Mouse (Mus musculus) heart, adult 9 months (tissue): ENCODE data around the gene Palm3.

Source experiments
- DNase-seq, 2 experiments: peaks; one replicate each; pipeline ENCODE4 v3.0.0; 2022; ENCODE audit warnings: low spot score in 2 of 2

Palm3 gene

DNA sequence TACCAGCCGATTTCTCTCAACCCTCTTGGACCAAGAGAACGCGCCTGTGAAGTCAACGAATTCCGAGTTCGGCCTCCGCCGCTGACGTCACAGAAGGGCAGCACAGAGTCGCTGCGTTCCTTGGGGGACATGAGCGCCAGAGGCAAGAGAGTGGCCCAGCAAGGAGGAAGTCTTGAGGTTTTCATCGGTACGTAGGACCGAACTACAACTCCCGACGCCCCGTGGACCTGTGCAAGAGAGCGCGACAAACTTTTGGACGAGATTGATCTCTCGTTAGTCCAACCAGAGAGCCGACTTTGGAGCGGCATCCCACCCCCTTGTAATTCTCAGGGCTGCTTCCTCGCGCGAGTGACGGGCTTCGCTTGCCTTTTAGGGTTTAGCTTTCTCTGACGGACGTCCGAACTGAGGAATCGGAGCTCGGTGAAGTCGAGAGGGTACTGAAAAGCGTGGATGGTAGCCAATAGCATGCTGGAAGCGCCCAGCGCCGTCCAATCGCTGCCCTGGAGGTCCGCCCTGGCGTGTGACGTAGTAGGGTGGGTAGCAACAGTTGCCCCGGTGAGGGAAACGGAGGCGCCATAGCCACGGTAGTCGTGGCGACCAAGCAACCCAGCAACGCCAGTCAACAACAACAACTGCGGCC, 45.1 kb downstream of the Palm3 start, which contains the start of gene Rfx1:
Gene Rfx1, plus strand, starts transcription at position 544 of the 640 bp plus-strand sequence.
- peak; percentile 100 for DNase-seq

DNA sequence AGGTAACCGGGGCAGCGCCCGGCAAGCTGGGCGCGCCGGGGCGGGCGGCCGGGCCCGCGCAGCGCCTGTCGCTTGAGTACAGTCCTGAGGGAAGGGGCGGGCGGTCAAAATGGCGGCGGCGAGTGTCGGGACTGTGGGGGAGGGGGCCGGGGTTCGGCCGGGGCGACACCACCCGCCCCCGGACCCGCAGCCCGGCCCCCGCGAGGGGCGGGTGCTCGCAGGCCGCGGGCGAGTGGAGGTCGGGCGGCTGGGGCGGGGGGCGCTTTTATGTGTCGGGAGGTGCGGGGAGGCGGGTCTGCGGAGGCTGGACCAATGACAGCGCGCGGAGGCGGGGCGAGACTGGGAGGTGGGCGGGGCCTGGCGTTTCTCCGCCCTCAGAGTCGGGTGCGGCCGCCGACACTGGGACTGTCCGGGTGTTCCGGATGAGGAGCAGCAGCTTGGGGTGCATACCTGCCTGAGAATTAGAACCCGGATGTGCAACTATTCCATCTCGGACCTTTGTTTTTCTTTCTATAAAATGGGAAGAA, 45.8 kb downstream of the Palm3 start:
- DNase-seq, result peak; percentile 93 to 95

DNA sequence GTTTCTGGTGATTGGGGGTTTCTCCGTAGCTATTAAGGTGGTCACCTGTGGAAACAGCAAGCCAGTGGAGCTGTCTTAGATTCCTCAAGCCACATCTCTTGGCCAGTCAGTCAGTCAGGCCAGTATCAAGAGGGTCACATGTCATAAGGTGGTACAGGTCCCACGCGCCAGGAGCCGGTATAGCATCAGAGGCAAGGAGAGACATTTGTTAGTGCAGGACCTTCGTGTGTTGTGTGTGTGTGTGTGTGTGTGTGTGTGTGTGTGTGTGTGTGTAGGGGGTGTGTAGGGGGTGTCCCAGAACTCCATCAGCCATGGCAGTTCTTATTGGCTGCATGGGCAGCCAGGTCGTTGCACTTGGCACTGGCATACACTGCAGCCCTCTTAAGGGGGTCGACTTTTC, 46.6 kb downstream of the Palm3 start:
- DNase-seq, result no peak

DNA sequence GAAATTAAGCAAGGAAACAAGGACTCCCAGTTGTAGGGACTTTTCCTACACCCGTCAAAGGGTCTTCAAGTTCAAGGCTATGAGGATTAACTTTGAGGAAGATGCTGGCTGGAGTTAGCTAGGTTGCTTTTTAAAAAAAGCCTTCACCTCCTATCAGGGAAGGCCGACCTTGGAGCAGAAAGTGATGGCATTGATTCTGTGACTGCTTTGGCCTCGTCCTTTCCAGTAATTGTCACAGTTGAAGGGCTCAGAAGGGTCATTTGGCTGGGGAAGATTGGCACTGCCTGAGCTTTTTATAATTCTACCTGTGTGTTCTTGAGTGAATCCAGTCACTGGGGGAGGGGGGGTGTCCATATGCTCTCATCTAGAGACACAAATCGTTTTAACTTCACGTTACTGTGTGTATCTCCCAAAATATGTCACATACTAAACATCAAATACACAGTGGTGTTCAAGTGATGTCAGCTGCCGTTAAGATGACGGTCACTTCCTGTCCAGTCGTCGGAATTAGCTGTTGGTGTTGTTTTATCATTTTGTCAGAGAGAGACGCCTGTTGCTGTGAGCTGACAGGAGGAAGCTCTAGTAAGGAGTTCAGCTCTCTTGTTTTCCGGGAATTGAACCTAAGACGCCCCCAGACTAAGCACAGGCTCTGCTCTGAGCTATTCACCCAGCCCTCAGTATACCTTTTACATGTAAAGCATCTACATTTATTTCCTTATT, 47.2 kb downstream of the Palm3 start:
- DNase-seq, result no peak

DNA sequence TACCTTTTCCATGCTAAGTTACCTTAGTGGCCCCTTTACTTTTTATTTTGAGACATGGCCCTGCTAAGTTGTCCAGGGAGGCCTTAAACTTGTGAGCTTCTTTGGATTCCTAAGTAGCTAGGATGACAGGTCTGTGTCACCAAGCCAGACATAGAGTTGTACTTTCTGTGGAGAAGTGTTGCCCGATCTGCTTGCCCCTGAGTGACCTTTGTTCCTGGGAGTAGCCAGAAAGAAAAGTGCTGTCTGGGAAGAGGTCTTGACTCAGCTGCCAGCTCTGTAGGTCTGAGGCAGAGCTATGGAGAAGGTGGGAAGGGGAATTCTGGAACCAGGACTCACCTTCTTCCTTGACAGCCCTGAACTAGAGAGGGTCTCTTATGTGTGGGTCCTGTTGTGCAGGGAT, 47.9 kb downstream of the Palm3 start:
- DNase-seq, result no peak

DNA sequence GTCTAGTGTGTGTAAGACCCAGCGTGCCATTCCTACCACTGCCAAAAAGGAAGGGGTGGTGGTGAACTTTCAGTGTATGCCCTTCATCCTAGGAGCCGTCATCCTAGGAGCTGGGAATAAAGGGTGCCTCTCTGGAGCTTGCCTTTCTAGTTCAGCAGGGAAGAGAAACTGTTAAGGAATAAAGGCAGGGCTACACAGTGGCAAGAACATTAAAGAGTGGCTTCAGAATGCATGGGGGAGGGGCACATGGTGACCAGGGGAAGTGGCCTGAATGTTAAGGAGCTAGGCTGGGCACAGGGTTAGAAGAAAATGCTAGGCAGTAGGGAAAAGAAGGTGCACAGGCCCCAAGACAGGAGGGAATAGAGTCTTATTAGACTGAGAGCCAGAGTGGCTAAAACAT, 48.5 kb downstream of the Palm3 start:
- DNase-seq, result no peak

DNA sequence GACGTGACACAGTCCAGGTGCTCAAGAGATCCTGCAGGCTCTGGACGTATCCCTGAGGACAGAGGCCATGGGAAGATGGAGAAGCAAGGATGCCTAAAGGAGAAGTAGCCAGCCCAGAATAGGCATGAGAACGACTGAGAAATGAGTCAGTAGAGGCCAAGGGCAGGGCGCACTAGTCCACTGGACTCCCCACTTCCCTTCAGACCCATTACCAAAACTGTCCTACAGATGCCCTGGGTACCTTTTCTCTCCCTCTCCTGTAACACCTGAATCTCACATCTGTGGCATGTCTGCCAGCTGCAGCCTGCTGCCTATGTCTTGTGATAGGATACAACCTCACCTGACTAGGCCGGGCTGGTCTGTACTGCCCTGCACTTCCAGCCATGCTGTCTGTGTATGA, 49.0 kb downstream of the Palm3 start:
- no peak for DNase-seq

DNA sequence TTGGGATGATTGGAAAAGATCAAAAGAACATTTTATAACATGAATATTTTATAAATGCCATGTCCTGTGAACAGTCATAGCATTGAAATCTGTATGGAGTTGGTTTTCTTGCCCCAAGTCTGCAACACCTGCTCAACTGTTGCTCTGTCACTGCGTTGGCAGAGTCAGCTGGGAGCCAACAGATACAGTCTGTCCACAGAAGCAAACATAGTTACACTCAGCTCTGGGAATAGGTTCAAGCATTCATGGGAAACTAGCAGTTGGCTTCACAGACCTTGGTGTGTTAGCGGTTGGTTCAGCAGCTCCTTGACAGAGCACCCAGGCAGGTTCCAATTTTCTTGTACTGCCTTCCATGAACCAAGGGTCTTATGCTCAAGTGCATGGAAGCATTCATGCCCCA, 49.4 kb downstream of the Palm3 start:
- DNase-seq, result peak; percentile 49 to 53

DNA sequence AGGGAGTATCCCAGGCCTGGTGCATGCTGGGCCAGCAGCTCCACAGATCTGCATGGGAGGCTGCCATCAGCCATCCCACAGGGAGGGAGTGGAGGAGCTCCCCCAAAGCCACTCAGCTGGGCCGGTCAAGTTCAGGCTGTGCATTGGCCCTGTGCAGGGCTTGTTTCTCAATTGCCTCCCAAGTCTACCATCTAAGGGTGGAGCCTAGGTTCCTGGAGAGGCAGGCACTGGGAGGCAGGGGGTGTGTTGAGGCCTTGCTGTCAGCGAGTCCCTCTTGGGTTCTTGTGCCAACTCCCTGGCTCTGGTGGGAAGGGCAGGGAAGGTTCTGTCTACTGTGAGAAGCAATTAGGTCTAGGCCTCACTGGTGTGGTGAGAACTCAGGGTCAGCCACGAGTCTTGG, 50.6 kb downstream of the Palm3 start:
- no peak for DNase-seq

DNA sequence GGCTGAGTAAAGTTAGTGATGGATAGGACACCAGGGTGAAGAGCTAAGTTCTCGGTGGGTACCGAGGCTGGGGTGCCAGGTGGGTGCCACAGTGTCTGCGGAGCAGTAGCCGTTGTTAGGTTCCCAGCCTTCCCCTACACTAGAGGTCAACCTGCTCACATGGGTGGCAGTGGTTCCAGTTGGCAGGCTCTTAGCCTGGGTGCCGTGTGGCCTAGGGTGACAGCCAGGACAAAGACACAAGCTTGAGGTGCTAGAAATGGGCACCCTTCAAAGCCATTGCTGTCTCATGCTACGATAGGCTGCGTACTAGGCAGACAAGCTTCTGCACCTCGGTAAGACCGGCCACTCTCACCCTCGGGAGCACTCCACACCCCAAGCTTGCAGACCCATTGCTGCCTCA, 51.0 kb downstream of the Palm3 start:
- DNase-seq, result no peak

DNA sequence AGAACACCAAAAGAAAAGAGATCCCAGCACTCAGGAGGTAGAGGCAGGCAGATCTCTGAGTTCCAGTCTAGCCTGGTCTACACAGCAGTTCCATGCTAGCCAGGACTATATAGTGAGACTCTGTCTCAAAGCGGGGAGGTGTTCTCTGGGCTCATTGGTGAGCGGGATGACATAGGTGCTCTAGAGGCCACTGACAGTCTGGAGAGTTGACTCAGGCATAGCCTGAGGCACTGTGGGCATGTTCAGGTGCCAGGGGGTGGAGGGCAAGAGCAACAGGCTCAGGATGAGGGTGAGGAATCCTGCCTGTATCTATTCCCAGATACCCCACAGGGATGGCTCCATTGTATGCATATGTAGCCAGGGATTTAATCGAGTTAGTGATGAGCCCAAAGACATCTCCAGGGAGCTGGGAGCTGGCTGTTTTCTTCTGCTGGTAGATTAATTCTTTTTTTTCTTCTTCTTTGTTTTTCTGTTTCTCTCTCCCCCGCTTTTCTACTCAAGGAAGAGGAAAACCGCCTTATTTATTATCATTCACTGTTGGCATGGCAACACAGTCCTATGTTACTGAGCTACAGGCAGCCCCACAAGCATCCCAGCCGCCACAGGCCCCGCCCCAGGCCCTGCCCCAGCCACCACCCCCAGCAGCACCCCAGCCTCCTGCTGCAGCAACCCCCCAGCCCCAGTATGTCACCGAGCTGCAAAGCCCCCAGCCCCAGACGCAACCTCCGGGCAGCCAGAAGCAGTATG, 52.1 kb downstream of the Palm3 start:
- DNase-seq, result no peak

DNA sequence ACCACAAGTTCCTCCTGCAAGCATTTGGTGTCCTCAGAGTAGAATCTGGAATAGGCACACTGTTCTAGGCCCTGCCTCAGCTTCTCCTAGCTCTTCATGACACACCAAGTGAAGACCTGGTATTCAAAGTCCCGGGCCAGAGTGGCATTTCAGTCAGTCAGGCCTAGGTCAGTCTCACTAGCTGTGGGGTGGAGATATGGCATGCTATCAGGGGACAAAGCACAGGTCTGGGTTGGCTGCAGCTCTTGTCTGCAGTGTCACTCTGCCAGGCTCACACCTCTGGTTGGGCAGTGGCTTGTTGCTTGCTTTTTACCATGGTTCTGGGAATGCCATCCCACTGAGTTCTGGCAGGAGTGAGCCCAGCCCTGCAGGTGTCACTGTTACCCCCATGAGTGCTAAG, 55.1 kb downstream of the Palm3 start:
- DNase-seq, result peak in 1 of 2 experiments; percentile 18

DNA sequence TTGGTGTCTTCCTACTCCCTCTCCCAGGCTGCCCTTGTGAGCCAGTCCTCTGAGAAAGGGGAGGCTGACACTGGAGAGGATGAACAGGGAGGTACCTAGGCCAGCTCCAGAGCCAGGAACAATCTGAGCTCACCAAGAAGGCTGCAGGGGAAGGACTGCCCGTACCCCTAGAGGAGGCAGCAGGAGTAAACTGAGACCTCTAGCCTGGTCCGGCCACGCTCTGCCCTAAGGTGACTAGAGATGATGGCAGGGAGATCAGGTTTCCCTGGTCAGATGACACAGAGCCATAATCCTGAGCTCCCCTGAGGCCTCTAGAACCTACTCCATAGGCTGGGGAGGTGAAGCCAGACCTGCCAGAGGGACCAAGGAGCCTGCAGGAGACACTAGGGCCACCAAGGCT, 55.6 kb downstream of the Palm3 start:
- no peak for DNase-seq

DNA sequence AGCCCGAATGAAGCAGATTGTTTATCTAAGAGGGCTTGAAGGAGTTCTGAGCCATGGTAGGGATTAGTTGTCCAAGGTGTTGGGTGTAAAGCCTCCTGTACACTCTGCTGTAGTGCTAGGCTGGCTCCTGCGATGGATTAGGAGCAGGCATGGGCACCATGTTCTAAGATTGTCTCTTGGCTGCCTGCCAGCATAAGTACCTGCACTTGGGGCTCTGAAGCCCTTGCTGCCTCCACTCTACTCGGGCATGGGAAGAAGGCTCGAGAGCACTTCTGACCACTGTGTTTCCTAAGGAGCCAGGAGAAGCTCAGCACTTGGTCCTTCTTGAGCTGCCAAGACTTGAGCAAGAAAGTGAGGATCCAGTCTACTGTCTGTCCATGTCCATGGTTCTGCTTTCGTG, 57.9 kb downstream of the Palm3 start:
- no peak for DNase-seq
